Mouse (Mus musculus) ES-Bruce4 (cell line): Measurements from ENCODE around the gene Pip5k1a.

Source experiments
- CTCF ChIP-seq: IDR thresholded peaks from one replicate; pipeline ENCODE4 v1.8.1; 2011; ENCODE audit warnings: low read depth, low read length
- EP300 ChIP-seq: IDR thresholded peaks from 2 replicates; pipeline ENCODE4 v1.6.1; 2011; ENCODE audit warnings: low read depth, low read length; ENCODE audit not compliant: insufficient read depth
- POLR2A ChIP-seq: IDR thresholded peaks from one replicate; pipeline ENCODE4 v1.8.1; 2011; ENCODE audit warnings: low read length; ENCODE audit not compliant: insufficient read depth

GRCm38 (mm10) chr3:95136336-95136735, 29.6 kb upstream of the Pip5k1a start:
- TF ChIP-seq CTCF: no peak
- no peak for TF ChIP-seq POLR2A
- TF ChIP-seq EP300: no peak
